Mouse (Mus musculus) hindbrain, postnatal 0 days (tissue): ENCODE measurements at regions not wholly inside any gene's neighbourhood (a gene's known extent, or its start where the extent isn't known, plus 50 kb on each side); places are given as distances from the start of the nearest gene placed in this dataset.

Experiments
- ATAC-seq: fragments of 200-750 bp; cut with Nextera tagmentation; 2 replicates; pipeline ENCODE4 v1.8.0; 2017; ENCODE audit warnings: mild to moderate bottlenecking, moderate TSS enrichment, moderate library complexity
- DNase-seq: peaks from one replicate; pipeline ENCODE4 v3.0.0-alpha.2; 2015; ENCODE audit warnings: low spot score
- H3K27ac ChIP-seq: fragments of 300-500 bp; sonication (generic); 2 replicates; pipeline ENCODE4 v1.5.1; 2014; ENCODE audit warnings: mild to moderate bottlenecking
- H3K27me3 ChIP-seq: fragments of 300-500 bp; sonication (generic); 2 replicates; pipeline ENCODE4 v1.6.1; 2014; ENCODE audit warnings: low read length, mixed read lengths; ENCODE audit not compliant: insufficient read depth
- H3K36me3 ChIP-seq: fragments of 300-500 bp; sonication (generic); 2 replicates; pipeline ENCODE4 v1.6.1; 2014; ENCODE audit warnings: low read length, mixed read lengths; ENCODE audit not compliant: insufficient read depth
- H3K4me1 ChIP-seq: fragments of 300-500 bp; sonication (generic); 2 replicates; pipeline ENCODE4 v1.6.1; 2014; ENCODE audit warnings: antibody characterized with exemption, low read length, mixed read lengths; ENCODE audit not compliant: insufficient read depth
- H3K4me2 ChIP-seq: fragments of 300-500 bp; sonication (generic); 2 replicates; pipeline ENCODE4 v1.6.1; 2014; ENCODE audit warnings: low read depth, mild to moderate bottlenecking, low read length, moderate library complexity, mixed read lengths
- H3K4me3 ChIP-seq: fragments of 300-500 bp; sonication (generic); 2 replicates; pipeline ENCODE4 v1.5.1; 2014; ENCODE audit warnings: low read length
- H3K9ac ChIP-seq: fragments of 300-500 bp; sonication (generic); replicated peaks from 2 replicates; pipeline ENCODE4 v1.6.1; 2014; ENCODE audit warnings: mild to moderate bottlenecking, low read length, moderate library complexity, mixed read lengths
- H3K9me3 ChIP-seq: fragments of 300-500 bp; sonication (generic); 2 replicates; pipeline ENCODE4 v1.6.1; 2016; ENCODE audit warnings: low read length, mixed read lengths
- CTCF ChIP-seq: IDR thresholded peaks from 2 replicates; pipeline ENCODE4 v1.5.1; 2016; ENCODE audit warnings: antibody characterized with exemption, control low read depth, low read depth
- WGBS: fragments of 180-500 bp; shearing (Covaris S2); extraction: QIAGEN DNeasy Blood & Tissue Kit; methylation state at CpG from one replicate; pipeline ENCODE4 v1.1.7; 2014; 5-methylcytosine and 5-hydroxymethylcytosine counted together

- WGBS, result 89% methylated on average over 2 of the region's 2 CpGs
- no peak overlapping the region for H3K4me3 ChIP-seq
- DNase-seq, result no peak
These were observed 749.3 kb downstream of the H2al1n start for GRCm38 (mm10) chrX:14960294-14960693.

GRCm38 (mm10) chrX:15007023-15007422 is 796.1 kb downstream of the H2al1n start:
- H3K9me3 ChIP-seq, result no peaks in the 10 kb centered on the region

More at GRCm38 (mm10) chrX:14960294-14960693, 749.3 kb downstream of the H2al1n start:
- H3K9ac ChIP-seq, result no peak overlapping the region
- no peaks in the 10 kb centered on the region for H3K36me3 ChIP-seq
- H3K9me3 ChIP-seq, result no peaks in the 10 kb centered on the region
- H3K27me3 ChIP-seq, result no peaks in the 10 kb centered on the region
- no peaks in the 10 kb centered on the region for H3K4me1 ChIP-seq
- ATAC-seq, result no peak
- no peak overlapping the region for H3K4me2 ChIP-seq
- no peak overlapping the region for H3K27ac ChIP-seq
- no peak for TF ChIP-seq CTCF

More at GRCm38 (mm10) chrX:15007023-15007422, 796.1 kb downstream of the H2al1n start:
- 67% methylated on average over 2 of the region's 2 CpGs for WGBS
- Histone ChIP-seq H3K27me3 (no peaks in the 10 kb centered on the region), H3K4me1 (no peaks in the 10 kb centered on the region), H3K4me3 (no peak overlapping the region), H3K4me2 (no peak overlapping the region), H3K36me3 (no peaks in the 10 kb centered on the region), H3K9ac (no peak overlapping the region), H3K27ac (no peak overlapping the region)
- no peak for TF ChIP-seq CTCF
- DNase-seq (peak; percentile 7), ATAC-seq (no peak)
